Mouse (Mus musculus) heart, adult 10 weeks (tissue): ENCODE data around the gene Iba57. TPM values are rescaled to one million over a fixed set of nuclear protein-coding genes. Genes with fewer than 3 reads are reported as not detected.

Source experiments
- polyA plus RNA-seq: library from polyadenylated mRNA; stranded (reverse); fragments of 350-450 nt; fragmentation: Illumina TruSeq; extraction: RNeasy Lipid Tissue Mini Kit (QIAGEN cat#74804); gene quantifications from one replicate; pipeline ENCODE4 v1.2.3, GENCODE M21; 2014; ENCODE audit warnings: low read depth, low replicate concordance

Iba57 gene
- 14.1 TPM for polyA plus RNA-seq

DNA sequence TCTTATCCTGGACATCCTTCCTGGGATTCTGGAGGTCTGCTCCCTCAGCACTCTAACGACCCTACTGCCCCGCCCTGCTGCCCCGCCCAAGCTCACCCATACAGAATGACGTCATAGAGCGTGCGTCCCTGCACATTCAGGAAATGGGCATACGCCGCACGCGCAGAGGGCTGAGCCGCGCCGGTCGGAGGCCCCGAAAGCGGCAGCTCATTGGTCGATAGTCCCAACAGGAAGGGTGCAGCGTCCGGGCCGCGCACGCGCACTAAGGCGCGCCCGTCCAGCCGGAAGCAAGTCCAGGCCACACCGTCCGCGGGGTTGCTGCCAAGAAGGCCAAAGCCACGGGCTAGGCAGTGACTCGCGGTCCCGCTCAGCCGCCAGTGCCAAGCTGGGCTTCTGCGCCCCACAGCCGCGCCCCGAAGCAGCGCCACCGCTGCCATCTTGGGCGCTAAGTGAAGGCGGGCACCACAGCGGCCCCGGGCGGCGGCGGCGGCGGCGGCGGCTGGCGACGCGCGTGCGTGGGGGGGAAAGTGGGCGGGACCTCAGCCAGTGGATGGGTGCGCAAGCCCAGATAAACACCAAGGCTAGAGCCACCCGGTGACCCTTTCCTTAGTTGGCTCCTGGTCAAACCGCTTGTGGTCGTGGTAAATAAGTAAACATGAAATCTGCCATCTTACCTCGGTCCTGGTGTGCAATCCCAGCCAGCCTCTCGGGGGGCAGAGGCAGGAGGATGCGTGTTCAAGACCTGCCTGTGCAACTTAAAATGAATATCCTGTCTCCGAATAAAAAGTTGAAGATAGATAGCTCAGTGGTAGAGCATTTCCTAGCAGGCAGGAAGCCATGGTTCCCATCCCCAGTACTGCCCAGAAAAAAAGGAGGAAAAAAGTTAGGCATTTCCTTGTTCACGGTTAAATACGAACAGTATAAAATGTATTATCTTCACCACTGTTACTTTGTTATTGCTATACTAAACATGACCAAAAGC is at the start of gene Iba57:
Gene Iba57 (minus strand): TSS at position 485 of the 982 bp plus-strand sequence.

DNA sequence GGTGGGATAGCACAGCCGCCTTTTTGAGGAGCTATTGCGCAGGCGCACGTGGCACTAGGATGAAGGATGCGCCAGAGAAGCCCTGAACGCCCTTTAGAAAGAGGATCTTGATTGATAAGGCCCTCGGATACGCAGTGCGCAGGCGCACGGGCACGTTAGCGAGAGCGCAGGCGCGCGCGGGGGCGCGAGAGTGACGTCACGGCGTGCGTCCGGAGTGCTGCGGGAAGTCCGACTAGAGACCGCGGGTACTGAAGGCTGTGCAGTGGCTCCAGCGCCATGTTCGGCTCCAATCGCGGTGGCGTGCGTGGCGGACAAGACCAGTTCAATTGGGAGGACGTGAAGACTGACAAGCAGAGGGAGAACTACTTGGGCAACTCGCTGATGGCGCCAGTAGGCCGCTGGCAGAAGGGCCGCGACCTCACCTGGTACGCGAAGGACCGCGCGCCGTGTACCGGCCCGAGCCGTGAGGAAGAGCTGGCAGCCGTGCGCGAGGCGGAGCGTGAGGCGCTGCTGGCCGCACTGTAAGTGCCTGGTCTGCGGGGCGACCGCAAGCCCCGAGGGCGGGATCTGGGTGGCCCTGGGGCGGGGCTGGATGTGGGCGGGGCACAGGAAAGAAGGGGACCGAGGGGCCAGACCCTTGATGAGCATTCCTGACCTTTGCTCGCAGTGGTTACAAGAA is 44.8 kb upstream of the Iba57 start, which contains the start of gene 2310033P09Rik:
Gene 2310033P09Rik (plus strand): TSS at position 169 of the 679 bp plus-strand sequence.

DNA sequence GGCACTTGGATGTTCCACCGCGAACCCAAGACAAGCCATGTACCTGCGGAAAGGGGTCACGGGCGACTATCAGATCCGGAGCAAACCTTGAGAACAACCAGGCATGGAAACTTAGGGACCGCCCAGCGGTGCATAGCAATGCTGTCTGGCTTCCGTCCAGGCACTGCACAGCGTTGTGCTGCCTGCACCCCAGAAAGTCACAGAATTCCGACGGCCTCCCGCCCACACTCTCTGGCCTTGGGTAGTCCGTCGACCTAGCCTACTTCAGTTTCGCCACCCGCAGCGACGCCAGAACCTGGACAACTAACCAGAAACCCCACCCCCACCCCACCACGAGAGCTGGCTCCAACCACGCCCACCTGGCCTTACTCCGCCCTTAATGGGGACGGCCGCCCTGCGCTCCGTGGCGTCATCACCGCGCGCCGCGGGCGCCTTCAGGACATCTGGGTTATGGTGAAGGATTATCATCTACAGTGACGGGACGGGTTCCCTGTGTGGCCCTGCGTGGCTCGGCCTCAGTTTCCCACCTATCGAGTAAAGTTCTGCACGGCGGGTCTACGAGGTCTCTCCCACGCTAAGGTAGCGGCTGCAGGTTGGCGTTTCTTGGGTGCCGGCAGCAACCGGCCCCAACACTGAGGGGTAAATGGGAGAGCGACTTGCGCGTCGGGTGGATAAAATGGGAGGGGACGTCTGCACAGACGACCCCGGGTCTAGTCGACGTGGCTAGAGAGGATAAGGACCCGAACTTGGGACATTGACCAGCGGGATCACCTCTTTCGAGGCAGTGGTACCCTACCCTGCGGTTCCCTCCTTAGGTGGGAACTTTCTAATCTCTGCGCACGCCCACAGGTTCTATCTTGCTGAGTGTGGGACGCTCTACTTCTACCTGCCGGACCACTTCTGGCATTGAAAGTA is 38.8 kb upstream of the Iba57 start, which contains the start of gene Mrpl55:
Gene Mrpl55 (plus strand): TSS at position 406 of the 915 bp plus-strand sequence.

DNA sequence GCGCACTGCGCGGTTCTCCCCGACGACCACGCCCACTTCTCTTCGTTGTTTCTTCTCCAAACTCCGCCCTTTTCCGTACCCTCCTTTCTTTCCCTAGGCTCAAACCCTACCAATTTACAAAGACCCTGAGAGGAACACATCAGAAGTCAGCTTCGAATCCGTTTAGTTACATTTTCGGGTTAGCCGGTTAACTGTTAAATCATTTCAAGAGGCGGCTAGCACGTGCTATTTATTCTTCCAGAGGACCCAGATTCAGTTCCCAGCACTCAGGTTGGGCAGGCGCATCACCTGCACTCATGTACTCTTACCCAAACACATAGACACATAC is 28.5 kb upstream of the Iba57 start, which contains the start of gene Guk1:
Gene Guk1 (minus strand): TSS at position 154 of the 328 bp plus-strand sequence.

DNA sequence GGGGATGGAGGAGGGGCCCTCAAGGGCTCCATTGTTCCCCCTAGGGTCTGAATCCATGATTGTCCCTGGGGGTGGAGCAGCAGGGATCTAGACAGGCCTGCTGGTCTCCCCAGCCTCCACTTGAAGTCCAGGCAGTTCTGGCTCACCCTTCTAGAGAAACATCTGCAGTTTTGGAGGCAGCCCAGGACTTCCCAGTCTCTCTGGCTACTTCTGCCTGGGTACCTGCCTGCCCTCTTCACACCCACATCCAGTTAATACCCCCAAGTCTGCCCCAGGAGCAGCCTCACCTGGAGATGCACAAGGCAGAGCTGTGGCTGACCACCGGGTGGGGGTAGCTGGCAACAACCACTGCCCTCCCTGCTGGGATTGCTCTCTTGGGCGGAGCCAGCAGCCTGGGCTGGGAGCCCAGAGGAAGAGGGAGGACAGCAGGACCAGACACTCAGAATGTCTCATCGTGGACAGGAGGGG is 19.4 kb upstream of the Iba57 start, which contains the start of gene Gjc2:
Gene Gjc2 (minus strand): TSS at position 350 of the 468 bp plus-strand sequence.

DNA sequence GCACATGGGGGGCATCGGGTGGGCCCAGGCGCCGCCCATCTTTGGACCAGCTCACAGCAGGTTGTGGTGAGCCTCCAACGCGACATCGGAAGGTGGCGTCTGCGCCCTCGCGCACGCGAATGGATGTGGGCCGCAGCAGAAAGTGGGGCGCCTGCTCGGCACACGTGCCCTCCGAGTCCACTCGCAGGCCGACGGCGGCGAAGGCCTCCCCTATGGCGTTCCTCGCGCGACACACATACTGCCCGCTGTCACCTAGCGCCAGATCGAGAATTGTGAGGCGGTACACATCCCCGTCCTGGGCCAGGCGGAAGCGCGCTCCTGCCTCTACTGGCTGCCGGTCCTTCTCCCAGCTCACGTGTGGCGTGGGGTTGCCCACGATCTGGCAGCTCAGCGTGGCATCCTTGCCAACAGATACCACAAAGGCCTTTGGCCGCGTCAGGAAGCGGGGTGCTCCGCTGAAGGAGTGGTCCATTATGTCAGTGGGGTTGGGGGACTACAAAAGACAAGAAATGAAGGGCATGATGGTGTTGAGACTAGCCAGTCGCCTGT is 27.6 kb downstream of the Iba57 start, which contains the start of gene Obscn:
Gene Obscn (minus strand): TSS at position 499 of the 549 bp plus-strand sequence.

Other genes starting within 250 kb of the Iba57 start
- not detected for gene Btnl10, start 245.8 kb downstream of the Iba57 start, polyA plus RNA-seq
- 123 TPM for gene Rnf187, start 224.8 kb downstream of the Iba57 start, polyA plus RNA-seq
- gene Hist3h2ba, start 214.8 kb downstream of the Iba57 start, polyA plus RNA-seq = 0.94 TPM
- gene Hist3h2a, start 209.1 kb downstream of the Iba57 start, polyA plus RNA-seq = 13.8 TPM
- 0.24 TPM for gene Trim17, start 209.1 kb downstream of the Iba57 start, polyA plus RNA-seq
- 21.1 TPM for gene Trim11, start 185.6 kb downstream of the Iba57 start, polyA plus RNA-seq
- 444 TPM for gene Obscn, start 27.3 kb downstream of the Iba57 start, polyA plus RNA-seq
- 0.55 TPM for gene Gjc2, start 19.5 kb upstream of the Iba57 start, polyA plus RNA-seq
- gene Guk1, start 28.5 kb upstream of the Iba57 start, polyA plus RNA-seq = 107 TPM
- gene Mrpl55, start 38.7 kb upstream of the Iba57 start, polyA plus RNA-seq = 135 TPM
- 11.9 TPM for gene 2310033P09Rik, start 44.6 kb upstream of the Iba57 start, polyA plus RNA-seq
- gene Arf1, start 64.5 kb upstream of the Iba57 start, polyA plus RNA-seq = 279 TPM
- not detected for gene Wnt3a, start 127.0 kb upstream of the Iba57 start, polyA plus RNA-seq
- gene Wnt9a, start 143.2 kb upstream of the Iba57 start, polyA plus RNA-seq = 4.0 TPM
- not detected for gene Prss38, start 211.9 kb upstream of the Iba57 start, polyA plus RNA-seq